Mouse (Mus musculus): Measurements from ENCODE around the gene Rrp9.

- TF ChIP-seq CTCF (IDR thresholded peaks at IDR 0.05; ENCODE audit: insufficient read depth, low read length) (no peak), POLR2A (IDR thresholded peaks at IDR 0.05; ENCODE audit: borderline replicate concordance, extremely low read depth, low read depth, low read length) (no peak)
Measured at GRCm38 (mm10) chr9:106519433-106519832, 43.7 kb downstream of the Rrp9 start.

Data from lung, adult 2 months (tissue).